Mouse (Mus musculus) ZHBTc4 (cell line): ENCODE measurements around the gene Fcamr.
A peak's percentile ranks its signal among the peaks of the same experiment; 100 is the strongest.

Experiments used
- DNase-seq: peaks from one replicate; pipeline ENCODE4 v3.0.0-alpha.2; 2011; ENCODE audit warnings: low read depth, low spot score

The Fcamr gene

DNA sequence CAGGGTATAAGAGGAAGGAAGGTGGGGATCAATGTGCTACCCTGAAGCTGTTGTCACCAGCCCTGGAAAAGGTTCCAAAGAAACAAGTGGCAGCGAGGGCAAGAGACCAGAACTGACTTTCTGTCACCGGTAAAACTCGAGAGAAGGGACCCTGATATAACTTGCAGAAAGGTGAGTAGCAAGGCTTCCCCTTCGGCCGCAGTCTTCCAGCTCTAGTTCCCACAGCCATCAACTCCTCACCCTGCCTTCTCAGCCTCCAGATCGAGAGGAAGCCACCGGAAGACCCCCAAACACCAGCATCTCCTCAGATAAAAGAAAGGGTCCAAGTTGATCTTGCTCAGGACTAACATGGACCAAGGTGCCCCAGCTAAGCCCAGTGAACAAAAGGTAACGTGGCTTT, at the start of gene Fcamr:
TSS of gene Fcamr (plus strand) at position 301 of the 400 bp plus-strand sequence.
- no peak for DNase-seq

DNA sequence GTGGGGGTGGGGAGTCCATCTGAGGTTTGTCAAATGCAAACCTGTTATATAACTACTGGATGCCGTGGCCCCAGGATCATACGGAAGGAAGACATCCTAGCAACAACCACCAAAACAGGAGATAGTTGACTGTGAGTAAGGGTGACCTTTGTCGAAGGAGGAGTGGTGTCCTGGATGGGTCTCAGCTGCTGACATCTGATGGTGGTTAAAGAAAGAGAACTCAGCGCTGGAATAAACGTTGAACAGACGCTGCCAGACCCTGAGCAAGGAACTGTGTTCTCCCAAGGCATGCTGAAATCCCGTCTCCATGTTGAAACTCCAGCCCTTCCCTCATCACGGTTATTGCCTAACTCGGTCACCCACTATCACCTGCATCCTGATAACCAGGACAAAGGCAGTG, 41.0 kb upstream of the Fcamr start:
- DNase-seq = no peak

DNA sequence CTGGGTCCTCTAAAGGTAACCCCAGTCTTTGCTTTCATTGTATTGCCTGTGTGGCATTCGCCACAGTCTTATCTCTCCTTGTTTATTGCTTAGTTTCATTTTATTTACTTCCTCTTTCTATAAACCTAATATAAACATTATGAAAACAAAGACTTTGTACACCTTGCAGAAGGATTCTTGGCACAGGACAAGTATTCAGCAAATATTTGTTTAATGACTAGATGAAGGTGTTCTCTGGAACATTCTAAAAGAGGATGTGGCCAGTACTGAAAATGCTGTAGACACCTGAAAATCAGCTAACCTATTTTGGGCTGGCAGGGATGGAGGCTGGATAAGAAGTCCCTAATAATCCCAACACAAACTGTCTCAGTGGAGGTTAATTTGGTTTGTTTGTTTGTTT, 39.1 kb upstream of the Fcamr start:
- no peak for DNase-seq

DNA sequence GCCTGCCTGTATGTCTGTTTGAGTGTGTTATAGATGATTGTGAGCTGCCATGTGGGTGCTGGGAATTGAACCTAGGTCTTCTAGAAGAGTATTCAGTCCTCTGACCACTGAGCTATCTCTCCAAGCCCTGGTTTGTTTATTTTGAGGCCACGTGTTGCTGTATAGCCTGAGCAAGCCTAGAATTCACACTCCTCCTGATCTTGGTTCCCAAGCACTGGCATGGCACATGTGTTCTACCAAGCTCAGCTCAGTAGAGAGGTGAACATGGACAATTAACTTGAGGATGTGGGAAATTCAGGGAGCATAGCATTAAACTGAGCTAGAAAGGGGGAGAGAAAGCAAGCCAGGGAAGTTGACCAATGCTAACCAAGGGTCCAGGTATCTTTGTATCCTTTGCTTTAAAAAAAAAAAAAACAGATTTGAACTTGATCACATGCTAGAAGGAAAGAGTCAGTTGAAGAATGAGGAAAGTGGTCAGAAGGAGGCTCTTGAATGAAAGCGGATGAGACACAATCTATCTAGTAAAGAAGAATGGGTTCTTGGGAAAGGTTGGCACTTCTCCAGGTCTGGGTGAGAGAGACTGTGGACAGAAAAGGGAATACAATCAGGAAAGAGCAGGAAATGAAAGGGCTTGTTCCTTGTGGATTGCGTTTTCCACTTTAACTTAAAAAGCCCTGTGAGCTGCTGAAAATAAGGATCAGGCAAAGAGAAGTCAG, 38.5 kb upstream of the Fcamr start:
- no peak for DNase-seq

DNA sequence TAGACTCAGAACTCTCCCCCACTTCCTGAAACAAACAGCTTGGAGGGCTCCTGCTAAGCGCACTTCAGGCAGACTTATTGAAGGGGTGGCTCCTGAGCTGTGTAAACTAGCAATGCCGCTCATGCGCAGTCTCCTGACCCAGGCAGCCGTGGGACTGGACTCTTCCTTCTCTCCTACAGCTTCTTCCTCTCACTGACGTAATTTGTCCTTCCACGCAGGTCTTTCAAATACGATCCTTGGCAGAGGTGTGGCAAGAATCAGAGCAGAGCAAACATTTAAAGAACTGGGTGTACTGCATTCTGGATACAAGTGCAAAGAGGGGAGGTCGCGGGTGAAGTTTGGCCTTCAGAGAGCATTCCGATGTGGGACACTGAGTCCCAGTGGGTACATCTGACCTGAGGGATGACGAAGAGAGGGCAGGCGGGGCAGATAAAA, 36.7 kb upstream of the Fcamr start:
- DNase-seq = peak; percentile 38

DNA sequence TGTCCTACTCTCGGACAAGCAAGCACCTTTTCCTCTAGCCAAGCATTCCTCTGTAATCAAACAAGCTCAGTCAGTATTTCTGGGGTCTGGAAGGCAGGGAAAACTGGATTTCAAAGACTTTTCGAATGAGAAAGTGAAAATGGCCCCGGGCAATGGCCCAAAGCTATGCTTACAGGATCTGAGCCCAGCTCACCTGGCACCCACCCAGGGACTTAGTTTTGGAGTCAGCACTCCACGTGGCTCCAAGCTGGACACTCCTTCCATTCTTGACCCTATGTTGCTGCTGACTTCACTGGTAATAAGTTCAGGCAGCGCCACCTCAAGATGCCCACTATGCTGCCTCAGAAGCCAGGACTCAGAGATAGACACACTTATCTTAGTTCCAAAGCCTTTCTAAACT, 33.6 kb upstream of the Fcamr start:
- peak; percentile 19 for DNase-seq

DNA sequence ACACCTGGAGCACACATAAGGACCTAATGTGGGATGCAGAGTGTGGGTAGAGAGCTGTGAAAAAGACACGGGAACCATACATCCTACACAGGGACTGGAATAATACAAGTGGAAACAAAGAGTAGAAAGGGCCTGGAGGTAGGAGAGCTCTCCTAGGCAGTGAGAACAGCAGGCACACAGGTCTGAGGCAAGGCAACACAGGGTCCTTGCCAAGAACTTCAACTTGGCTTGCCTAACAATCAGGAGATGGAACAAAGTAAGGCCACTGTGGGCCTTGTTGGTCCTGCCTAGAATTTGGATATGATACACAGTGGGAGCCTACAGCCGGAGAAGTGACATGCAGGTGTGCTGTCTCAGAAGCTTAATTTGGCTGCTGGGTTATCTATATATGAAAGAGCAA, 30.8 kb upstream of the Fcamr start:
- DNase-seq = no peak

DNA sequence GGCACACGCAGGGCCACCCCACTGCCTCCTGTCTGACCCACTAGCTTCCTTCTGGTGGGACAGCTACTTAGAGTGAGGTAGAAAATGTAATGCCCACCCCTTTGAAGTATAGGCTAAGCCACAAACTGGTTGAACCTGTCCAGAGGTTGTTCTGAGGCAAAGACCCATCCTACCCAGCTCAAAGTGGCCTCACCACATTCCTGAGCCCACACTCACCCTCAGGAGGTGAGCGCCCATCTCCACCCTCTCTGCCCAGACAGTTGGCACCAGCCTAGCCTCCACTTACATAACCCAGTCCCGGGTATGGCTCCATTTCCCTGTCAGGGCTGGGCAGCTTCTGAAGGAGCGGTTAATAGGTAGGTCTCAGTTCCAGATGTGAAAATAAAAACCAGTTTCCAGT, 30.2 kb upstream of the Fcamr start:
- no peak for DNase-seq

DNA sequence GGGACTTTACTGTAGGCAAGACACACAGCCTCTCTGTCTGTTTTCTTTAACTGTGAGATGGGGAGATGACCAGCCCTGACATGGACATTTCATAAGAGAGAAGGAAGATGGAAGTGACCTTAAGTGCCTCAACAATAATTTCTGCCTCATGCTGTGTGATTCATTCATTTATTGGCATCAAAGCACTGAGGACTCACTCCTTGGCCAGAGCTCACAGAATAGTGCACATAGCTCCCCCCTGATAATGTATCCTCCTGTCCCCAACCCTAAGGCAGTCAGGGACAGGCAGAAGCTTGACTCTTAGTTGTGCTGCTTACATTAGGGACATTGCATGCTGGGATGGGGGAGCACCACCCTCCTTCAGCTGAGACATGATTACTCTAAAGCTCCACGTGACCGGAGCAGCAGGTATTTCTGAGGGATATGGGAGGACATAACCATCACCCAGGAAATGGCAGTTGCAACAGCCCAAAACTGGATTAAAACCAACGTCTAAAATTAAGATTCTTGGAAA, 29.7 kb upstream of the Fcamr start:
- DNase-seq = no peak

DNA sequence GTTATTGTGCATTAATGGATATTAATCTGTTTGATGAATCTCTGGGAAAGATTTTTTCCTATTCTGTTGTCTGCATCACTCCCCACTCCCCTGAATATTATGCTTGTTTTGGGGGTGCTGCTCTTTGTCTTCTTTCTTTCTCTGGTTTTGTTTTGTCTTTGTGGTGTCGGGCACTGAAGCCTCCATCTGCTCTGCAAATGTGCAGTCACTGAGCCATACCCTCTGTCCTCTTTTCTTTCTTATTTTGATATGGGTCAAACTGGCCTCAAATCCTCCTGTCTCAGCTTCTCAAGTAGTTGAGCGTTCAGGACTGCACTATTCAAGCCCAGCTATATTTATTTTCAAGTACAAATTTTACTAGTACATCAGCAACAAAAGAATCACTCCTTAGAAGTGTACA, 25.5 kb upstream of the Fcamr start:
- no peak for DNase-seq

DNA sequence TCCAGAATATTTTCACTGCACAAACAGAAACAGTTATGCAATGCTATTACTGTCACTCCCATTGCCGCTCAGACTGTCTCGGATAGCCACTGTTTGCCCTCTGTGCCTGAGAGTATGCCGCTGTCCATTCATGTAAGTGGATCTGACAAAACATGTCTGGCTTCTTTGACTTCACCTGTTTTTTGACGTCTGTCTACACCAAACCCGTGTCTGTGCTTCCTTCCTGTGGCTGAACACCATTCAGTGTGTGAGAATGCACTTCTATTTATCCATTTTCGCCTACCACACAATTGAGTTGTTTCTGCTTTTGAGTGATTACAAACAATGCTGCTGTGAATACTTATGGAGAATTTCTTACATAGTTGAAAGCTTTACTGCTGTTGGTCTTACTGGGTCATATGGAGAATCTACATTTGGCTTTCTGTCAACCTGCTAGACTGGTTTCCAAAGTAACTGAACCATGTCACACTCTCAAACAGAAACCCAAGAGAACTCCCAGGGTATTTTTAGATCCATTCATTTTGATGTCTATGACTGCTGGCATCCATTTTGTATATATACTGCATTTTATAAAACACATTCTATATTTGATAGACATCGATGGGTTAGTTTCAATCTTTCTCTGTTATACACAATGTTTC, 24.9 kb upstream of the Fcamr start:
- DNase-seq = no peak

DNA sequence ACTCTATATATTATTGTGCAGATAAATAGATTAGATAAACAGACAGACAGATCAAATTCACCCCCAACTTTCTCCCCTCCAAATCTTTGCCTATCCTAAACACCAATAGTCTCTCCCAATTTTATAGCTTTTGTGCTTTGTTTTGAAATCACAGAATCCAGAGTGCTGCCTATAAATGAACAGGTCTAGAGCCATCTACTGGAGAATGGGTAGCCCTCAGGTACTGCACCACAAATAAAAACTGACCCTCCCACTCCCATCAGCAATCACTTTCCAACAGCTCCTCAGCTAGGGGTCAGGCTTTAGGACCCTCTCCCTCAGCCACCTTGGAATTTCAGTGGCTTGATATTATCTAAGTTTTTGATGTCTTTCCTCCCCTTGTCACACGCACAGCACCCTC, 24.1 kb upstream of the Fcamr start:
- peak; percentile 11 for DNase-seq

DNA sequence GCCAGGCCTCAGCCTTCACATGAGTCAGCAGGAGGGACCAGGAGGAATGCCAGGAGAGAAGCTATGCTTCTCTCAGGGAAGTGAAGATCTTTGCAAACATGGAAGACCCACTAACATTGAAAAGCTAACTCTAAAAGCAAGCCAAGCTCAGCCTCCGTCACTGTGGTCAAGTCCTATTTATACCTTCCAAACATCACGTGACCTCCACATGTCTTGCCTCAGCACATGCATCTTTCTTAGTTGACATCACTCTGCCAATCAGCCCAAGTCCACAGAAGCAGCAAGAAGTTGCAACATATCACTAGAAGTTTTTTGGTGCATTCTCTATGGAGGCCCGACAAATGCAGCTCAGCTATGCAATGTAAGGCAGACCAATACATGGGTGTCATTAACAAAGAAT, 20.8 kb upstream of the Fcamr start:
- no peak for DNase-seq

DNA sequence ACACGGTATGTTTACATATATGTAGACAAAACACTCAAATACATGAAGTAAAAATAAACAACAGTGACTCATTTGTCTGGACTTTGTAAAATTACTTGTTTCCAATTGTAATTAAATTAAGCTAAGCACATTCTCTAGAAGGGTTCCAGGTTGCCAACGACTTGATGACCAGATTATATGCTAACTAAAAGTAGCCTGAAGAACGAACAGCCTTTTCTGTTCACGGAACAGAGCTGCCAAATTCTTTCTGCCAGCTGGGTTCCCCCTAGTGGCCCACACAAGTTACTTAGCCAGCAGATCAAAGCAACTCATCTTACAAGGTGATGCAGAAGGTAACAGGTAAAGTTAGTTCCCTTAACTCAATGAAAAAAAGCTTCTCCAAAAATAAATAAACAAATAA, 16.6 kb upstream of the Fcamr start:
- peak; percentile 54 for DNase-seq

DNA sequence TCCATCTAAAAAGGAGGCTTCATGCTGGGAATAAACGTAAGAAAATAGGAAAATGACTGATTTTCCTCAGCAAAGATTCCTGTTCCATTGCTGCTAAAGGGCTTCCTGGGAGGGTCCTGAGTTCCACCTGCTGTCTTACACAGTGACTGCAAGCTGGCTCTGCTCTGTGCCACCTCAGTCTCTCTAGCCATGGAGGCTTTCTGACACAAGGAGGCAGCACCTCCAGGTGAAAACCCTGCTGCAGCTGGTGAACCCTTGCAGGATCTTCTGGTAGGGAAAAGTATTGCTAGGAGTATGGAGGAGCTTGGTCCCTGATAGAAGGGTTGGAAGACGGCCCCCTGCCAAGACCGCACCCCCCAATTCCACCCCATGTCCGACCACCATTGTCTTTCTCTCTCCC, 13.7 kb upstream of the Fcamr start:
- DNase-seq = peak; percentile 62

DNA sequence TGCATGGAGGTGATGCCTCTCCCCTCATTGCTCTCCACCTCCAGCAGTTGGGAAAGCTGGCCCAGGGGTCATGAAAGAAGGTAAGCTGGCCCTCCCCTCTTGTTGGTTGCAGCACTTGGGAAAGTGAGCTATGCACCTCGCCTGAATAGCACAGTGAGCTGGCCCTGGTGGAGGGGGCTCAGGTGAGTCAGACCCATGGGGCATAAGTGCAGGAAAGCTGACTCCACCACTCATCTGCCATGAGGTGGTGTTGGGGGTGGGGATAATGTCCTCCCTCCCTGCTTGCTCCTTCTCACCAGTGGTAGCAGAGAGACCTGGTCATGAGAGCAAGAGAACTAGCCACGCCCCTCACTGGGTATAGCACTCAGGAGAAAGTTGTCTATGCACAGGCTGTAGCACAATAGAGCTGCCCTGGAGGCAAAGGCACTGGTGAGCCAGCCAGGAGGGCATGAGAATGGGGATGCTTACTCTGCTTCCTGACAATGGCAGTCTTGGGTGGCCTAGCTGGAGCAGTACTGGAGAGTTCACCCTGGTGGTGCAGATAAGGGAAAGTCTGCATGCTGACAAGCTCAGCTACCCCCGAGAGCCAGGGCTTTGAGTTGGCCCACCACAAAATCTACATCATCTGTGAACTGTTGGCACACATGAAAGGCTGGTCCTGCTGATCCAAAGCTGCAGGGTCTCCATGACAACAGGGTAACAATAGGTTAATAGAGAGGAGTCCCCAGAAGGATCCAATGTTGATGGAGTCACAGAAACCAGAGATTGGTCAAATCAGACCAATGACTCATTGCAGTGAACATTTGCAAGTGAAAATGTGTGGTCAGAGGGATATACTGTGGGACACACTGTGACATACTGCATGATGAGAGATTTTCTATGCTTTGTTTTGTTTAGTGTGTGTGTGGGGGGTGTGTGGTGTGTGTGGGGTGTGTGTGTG, 10.9 kb upstream of the Fcamr start:
- DNase-seq = no peak

DNA sequence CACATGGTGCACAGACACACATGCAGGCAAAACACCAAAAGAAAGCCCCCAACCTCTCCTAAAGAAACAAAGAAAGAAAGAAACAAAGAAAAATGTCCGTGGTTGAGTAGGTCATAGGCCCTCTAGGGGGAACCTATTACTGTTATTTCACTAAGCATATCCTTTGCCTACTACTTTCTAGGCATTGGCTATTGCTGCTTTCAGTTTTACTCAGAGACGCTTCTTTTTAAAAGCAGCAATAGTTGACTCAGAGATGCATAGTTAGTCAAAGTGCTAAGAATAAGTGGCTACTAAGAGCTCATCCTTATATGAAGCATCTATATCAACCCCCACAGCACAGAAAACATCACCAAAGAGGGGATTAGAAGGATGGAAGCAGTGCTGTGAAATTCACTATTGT, 5.4 kb upstream of the Fcamr start:
- DNase-seq = no peak

DNA sequence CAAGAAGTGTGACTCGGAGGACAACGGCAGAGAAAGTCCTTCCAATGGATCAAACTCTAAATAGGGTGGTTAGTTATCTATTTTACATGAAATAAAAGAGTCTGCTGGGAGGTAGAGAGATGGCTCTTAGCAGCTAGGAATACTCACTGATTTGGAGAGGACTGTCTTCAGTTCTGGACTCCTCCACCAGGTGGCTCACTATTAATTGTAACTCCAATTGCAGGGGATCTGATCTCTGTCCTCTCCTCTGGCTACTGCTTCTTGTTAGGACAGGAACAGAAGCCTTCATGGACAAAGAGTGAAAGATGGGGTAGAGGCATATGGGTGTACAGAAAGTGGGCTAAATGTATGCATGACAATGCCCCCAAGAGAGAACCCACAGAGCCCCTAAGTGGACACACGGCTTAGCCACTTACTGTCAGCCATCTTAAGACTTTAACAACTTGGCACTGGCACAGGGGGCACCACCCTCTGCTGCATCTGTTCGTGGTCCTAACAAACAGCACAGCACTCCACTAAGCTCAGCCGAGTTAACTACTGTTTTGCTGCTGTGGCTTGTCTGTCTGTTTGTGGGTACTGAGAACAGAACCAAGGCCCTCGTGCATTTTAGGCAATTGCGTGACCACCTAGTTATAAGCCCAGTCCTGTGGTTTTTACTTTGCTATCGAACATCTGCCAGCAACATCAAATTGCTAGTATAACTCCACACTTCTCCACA, 3.6 kb upstream of the Fcamr start:
- peak; percentile 51 for DNase-seq

DNA sequence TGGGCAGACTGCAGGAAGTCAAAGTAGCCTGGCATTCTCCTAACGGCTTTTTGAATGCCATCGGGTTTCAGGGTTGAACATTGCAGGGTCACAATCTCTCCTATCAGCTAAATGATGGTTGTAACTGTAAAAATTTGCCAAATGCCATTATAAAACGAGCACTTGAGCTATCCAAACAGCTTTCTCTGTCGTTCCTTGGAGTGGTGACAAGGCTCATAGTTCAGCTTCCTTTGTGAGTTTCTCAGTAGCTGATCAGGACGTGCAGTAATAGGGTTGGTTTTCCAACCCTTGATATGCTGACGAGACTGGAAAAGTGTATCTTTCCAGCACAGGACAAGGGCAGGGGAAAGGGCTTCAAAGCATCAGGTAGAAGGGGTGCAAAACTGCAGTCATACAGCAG, 2.7 kb upstream of the Fcamr start:
- DNase-seq = no peak

DNA sequence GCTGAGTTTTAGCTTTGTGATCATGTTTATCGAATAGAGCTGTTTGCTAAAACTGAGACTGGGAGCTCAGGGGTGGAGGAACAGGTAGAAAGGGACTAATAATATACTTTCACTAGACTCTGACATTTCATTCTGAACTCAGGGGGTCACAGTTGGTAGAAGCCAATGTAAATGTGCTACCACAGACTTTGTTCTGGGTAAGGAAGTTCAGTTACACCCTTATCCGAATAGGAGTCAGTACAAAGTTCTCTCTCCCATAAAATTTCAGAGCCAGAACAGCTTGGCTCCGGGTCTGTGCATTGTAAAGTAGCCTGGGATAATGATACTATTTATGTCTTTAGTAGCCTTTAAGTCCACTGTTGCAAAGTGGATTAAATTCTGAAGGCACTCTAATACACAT, 2.2 kb upstream of the Fcamr start:
- DNase-seq = no peak

DNA sequence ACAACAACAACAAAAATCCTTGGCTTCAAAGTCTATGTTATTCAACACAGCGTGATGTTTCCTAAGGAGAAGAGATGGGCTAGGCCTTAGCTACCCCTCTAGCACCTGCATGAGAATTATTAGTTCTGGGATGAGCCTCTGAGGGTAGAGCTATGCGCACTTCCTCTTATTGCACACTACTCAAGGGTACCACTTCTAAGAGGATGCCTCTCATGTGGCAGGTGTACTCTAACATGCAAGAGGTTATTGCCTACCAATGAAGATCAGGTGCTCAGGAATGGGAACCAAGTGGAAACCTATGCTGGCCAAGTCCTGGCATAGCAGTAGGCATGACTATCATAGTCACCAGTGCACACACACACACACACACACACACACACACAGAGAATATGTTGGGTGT, 1.3 kb upstream of the Fcamr start:
- no peak for DNase-seq

DNA sequence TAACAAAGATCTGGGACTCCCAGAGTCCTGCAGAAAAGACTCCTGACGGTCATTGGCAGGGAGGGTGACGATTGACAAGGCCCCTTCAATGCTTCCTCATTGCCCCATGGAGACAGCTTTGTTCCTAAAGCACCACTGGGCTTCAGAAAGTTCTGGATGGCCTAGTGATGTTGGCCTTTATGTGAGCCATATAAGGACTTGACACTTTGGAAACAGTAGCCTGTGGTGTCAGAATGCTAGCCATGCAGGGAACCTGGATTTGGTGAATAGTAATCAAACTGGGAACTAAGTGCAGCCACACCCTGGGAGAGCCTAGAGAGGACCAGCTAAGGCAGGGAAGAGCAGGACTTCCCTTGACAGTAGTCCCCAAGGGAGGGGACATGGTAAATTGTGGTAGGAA, 809 bp downstream of the Fcamr start:
- DNase-seq = no peak
